Mouse (Mus musculus) monocyte, adult 5-6 weeks (primary cell): ENCODE results near the gene Kbtbd7. TPM values are rescaled to one million over a fixed set of nuclear protein-coding genes. Genes with fewer than 3 reads are reported as not detected.
"Not testable (repeated sequence)": the region's sequence is repeated elsewhere in the genome, so short reads cannot be mapped to it uniquely, and the experiment has no call there.

Experiments used
- ATAC-seq: fragments of 153-309, 156-312 bp; replicated peaks from 2 replicates; pipeline ENCODE4 v1.8.0; 2017; ENCODE audit warnings: mild to moderate bottlenecking; ENCODE audit not compliant: low TSS enrichment, insufficient number of reproducible peaks, severe bottlenecking, poor library complexity, low FRiP score
- total RNA-seq: library from RNA; stranded (forward); fragments of 200-1000, 200-491, 200-594 nt; gene quantifications from 3 replicates; pipeline ENCODE4 v1.2.3, GENCODE M21; 2017

The Kbtbd7 gene
- total RNA-seq, result 20.7 to 22.0 TPM (median 21.7 TPM) in 3 replicates

DNA sequence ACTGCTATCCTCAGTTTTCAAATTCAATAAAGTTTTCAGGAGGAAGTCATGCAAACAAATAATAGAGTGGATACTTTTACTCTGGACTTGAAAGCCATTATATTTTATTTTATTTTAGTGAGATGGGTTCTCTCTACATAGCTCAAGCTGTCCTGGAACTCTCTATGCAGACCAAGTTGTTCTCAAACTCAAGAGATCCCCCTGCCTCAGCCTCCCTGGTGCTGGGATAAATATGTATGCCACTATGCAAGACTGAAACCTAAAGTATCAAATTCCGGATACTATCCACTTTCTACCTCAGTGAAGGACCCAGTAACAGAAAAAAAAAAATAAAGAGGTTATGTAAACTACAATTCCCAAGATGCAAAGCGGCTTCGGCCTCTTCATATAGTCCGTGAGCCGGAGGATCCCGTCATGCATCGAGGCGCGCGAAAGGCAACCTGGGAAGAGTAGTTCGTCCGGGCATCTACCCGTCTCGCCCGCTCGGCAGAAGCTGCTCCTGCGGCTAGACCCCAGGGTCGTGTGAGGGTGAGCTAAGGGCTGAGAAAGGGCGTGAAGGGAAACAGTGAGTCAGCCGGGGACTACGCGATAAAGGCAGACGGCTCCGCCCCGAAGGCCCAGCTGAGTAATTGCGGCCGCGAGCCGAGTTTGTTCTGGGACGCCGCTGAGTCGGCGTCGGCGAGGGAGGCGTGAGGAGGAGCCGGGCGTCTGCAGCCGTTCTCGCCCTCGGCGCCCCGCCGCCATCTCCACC, at the start of gene Kbtbd7:
Kbtbd7 (plus strand) TSS at position 533 of the 751 bp plus-strand sequence.
- ATAC-seq, result peak; percentile 99

DNA sequence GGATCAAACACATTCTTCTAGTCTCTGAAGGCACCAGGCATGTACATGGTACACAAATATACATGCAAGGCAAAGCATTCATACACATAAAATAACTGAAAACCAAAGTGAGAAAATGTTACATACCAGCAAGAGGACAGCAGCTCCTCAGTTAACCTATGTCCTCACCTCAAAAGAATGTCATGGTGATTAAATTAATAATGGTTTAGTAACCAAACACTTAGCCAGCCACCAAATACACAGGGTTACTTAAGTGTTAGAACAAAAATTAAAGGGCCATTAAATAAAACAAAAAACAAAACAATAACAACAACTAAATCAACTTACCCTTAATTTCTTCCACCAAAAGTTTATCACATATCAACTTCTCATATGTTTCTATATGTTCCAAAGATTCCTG, 49.3 kb upstream of the Kbtbd7 start:
- no peak for ATAC-seq

DNA sequence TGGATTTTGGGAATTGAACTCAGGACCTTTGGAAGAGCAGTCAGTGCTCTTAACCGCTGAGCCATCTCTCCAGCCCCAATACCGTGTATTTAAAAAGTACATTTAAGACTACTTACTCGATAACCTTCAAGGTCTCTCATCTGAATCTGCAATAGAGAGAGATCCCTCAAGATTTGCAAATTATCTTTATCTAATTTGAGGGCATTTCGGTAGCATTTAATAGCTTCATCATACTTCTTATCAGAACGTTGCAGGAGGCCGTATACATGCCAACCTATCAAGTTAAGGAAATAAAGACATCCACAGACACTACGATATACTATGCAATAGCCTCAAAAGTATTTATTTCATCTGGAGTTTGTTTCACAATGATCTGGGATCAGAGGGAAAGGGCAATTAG, 43.2 kb upstream of the Kbtbd7 start:
- no peak for ATAC-seq

GRCm38 (mm10) chr14:79388304-79388703, 38.0 kb upstream of the Kbtbd7 start:
- ATAC-seq, result no peak

DNA sequence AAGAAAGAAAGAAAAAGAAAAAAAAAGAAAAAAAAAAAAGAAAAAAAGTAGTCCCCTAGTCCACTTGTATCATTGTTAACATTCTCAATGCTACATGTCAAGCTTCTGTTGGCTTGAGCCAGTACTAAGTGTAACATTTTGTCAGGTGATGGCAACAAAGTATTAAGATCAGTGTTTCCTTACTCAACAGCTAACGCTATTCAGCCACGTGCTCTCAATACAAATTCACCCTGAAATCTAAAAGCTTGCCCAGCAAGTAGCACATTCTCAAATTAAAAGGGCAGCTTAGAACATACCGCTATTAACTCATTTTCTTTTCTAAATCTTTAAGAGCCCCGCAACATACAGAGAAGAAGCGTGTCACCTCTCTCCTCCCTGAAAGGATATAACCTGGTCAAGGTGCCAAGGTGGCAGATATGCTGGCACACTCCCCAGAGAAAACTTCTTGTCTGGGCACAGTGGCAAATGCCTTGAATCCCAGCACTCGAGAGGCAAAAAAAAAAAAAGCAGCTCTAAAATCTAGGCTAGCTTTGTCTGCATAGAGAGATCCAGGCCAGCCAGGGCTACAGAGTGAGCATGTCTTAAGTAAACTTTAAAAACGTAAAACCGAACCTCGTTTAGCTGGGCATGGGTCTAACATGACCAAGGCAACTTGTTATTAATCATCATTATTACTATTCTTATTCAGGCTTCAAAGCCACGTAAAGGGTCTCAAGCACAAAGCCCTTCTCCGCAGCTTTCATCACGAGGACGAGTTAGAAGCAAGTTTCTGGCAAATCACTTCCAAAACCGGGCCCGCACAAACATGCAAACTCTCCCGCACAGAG, 36.7 kb upstream of the Kbtbd7 start:
- ATAC-seq, result no peak

- ATAC-seq, result peak; percentile 81
Observed at GRCm38 (mm10) chr14:79390265-79390926, 35.9 kb upstream of the Kbtbd7 start, which contains the start of gene Naa16. TSS of gene Naa16 (minus strand) at chr14:79390778.

DNA sequence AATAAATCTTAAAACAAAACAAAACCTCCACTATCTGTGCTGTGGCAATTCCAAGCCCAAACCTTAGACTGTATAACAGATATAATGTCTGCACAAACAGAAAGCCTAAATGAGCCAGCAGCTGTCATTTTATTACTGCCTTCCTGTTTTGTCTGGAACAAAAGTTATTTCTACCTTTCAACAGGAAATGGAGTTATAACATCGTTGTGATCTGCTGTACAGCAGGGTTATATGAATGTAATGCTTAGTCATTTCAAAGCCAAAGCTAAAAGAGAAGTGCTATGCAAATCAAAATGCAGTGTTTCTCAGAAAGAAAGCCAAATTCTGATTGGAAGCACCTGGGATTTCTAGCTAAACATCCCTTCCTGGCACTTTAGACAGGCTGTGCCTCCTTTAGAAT, 33.0 kb upstream of the Kbtbd7 start:
- no peak for ATAC-seq

- peak; percentile 65 for ATAC-seq
Observed at GRCm38 (mm10) chr14:79394564-79394963, 31.7 kb upstream of the Kbtbd7 start.

DNA sequence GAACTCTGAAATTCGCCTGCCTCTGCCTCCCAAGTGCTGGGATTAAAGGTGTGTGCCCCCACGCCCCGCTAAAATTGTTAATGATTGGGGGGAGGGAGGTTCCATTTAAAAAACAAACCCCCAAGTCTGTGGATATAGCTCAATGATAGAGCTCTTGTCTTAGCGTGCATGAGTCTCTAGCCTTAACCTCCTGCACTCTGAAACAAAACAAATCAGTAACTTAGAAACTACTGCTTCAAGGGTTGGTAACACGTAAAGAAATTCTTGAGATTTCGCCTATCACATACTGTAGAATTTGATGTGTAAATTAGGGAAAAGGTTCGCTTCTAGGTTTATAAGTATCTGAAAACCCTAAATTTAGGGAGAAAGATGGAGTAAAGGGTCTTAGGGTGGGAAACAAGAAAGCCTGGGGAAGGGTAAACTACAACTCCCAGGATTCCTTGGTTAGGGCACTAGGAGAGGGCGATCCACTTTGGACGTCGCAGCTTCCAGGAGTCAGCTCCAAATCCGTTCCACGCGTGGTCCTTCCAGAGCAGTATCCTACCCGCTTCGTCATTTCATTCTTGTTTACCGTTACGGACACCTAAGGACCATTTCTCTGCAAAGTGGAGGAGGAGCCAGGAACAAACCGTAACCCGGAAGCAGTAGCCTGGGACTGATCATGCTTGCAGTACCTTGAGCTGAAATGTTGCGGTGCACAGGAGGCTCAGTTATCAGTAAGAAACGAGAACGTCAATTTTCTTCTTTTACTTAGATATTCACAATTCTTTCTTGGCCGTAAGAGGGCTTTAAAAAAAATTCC, 28.8 kb upstream of the Kbtbd7 start, which contains the start of gene Mtrf1:
Mtrf1 (plus strand) TSS at position 452 of the 802 bp plus-strand sequence.
- peak; percentile 86 for ATAC-seq

DNA sequence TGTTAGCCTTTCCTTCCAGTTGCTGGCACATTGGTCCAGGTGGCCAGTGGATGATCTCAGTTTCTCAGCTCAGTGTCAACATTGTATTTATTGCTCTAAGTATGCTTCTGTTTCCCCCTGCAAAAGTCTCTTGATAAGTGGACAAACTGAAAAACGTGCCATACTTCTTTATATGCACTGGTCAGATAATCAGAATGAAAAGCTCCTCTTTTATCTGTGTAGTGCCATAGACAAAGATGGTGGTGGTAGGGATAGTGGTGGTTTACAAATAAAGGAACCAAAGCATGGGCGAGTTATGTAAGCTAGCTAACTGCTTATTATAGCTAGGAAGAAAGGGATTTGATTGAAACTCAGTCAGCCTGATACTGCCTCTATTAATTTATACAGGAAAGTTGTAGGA, 18.7 kb upstream of the Kbtbd7 start:
- no peak for ATAC-seq

- ATAC-seq, result no peak
Observed at GRCm38 (mm10) chr14:79409278-79409830, 17.0 kb upstream of the Kbtbd7 start.

- no peak for ATAC-seq
Observed at GRCm38 (mm10) chr14:79410662-79411061, 15.6 kb upstream of the Kbtbd7 start.

GRCm38 (mm10) chr14:79413121-79413520, 13.2 kb upstream of the Kbtbd7 start:
- ATAC-seq, result no peak

DNA sequence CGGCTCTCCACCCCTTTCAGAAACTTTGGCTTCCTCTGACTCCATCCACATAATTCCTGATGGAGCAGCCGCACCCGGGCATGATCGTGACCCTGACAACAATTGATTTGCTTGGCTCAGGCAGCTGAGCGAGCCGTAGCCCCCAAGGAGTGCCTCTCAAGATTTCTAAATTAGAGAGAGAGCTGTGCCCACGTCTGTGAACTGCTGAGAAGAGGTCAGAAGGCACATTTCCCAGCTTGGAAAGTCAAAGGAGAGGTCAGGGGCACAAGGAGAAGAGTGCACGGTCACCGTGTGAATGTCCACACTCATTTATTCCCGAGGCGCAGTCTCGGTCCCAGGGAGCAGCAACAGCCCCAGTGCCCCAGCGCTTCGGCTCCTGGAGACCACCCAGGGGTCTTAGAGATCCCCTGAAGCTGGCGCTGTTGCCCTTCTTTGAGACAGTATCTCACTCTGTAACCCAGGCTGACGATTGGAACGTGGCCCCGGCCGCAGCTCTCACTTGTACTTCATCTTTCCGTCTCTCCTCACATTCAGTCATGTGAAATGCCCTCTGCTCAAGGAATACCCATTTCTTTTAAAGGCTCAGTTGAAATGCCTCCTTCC, 6.1 kb upstream of the Kbtbd7 start:
- ATAC-seq, result no peak

DNA sequence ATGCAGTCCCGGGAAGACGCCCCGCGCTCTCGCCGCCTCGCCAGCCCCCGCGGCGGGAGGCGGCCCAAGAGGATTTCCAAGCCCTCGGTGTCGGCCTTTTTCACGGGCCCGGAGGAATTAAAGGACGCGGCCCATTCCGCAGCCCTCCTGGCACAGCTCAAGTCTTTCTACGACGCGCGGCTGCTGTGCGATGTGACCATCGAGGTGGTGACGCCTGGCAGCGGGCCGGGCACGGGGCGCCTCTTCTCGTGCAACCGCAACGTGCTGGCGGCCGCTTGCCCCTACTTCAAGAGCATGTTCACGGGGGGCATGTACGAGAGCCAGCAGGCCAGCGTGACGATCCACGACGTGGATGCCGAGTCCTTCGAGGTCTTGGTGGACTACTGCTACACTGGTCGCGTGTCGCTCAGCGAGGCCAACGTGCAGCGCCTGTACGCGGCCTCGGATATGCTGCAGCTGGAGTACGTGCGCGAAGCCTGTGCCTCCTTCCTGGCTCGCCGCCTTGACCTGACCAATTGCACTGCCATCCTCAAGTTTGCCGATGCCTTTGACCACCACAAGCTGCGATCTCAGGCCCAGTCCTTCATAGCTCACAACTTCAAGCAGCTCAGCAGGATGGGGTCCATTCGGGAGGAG, 537 bp downstream of the Kbtbd7 start:
- ATAC-seq, result not testable (repeated sequence)

GRCm38 (mm10) chr14:79434068-79434467, 7.8 kb downstream of the Kbtbd7 start:
- no peak for ATAC-seq

GRCm38 (mm10) chr14:79440655-79441054, 14.3 kb downstream of the Kbtbd7 start:
- ATAC-seq, result no peak
